Mouse (Mus musculus): ENCODE data around the gene Tfec.

The Tfec gene

GRCm38 (mm10) chr6:16898251-16898862 lies at the start of gene Tfec:
Gene Tfec (minus strand): TSS chr6:16898441.
- no peak for DNase-seq

- DNase-seq, result no peak
Observed at GRCm38 (mm10) chr6:16947837-16948236, 49.6 kb upstream of the Tfec start.

DNA sequence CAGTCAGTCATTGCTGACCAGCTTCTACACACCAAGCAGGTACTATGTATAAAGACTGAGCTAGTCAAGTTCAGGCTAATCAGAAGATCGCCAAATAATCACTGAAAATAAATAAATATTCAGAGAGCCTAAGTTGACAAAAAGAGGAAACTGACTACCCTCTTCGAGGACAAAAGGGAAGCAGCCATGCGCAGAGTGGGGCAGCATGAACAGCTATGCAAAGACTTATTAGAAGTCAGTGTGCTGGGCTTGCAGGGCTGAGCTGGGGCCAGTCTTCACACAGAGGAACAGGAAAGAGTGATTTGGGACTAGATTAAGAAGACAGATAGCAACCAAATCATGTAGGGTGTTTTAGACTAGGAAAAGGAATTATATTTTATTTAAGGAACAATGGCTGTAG lies 45.3 kb upstream of the Tfec start:
- DNase-seq, result no peak

GRCm38 (mm10) chr6:16942433-16942832 lies 44.2 kb upstream of the Tfec start:
- no peak for DNase-seq

DNA sequence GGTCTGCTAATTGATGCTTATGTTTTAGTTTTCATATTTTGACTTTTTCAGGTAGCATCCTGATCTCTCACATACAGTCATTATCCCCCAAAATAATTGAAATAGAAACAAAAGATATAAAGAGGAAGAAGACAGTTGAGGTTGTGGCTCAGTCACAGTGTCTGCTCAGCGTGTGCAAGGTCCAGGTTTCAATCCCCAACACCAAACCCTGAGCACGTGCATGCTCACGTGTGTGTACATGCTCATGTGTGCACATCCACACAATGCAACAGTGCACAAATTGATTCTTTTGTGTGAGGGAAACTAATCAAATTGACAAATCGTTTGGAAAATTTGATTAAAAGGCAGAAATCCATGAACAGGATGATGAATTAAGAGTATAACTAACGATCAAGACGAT lies 32.8 kb upstream of the Tfec start:
- no peak for DNase-seq

- DNase-seq, result no peak
Observed at GRCm38 (mm10) chr6:16920111-16920656, 21.9 kb upstream of the Tfec start.

DNA sequence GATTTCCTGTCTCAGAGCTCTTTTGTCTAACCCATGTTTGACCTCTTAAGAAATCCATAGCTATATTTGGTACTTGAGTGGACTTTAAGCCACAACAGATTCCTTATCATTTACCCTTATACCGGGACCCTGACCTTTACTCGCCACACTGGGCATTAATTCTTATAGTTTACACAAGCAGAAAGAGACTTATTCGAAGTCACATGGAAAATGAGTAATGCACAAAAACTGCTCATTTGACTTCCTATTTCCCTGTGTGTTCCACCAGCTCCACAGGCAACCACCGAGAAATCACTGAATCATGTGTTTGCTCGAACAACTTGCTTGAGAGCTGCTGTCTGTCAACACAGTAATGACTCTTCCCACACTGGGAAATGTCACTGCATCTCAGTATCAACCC lies 6.4 kb downstream of the Tfec start:
- no peak for DNase-seq

DNA sequence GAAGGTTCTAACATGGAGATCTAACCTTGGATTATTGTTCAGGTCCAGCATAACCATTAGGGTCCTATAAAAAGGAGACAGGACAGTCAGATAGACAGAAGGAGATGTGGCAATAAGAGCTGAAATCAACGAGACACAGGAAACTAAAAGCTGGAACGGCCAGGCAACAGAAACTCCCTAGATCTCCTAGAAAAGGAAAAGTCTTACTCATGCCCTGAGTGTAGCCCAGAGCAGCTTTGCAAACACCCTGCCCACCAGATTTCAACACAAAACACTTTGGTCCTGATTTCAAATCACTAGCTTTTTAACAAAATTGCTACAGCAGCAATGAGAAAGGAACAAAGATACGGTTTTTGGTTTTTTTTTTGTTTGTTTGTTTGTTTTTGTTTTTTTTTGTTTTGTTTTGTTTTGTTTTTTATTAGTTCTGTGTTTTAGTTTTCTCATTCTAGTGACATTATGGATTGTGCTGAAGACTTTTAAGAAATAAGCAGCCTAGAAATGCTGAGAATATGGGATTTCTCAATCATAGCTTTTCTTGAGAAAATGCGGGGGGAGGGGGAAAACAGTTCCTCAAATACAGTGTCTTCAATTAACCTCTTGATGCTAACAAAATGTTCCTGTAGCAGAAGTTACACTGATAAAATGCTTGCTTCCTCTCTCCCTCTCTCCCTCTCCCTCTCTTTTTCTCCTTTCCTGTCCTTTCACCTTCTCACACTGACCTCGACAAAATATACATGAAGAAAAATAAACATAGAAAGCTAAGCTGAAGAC lies 14.5 kb downstream of the Tfec start:
- no peak for DNase-seq

DNA sequence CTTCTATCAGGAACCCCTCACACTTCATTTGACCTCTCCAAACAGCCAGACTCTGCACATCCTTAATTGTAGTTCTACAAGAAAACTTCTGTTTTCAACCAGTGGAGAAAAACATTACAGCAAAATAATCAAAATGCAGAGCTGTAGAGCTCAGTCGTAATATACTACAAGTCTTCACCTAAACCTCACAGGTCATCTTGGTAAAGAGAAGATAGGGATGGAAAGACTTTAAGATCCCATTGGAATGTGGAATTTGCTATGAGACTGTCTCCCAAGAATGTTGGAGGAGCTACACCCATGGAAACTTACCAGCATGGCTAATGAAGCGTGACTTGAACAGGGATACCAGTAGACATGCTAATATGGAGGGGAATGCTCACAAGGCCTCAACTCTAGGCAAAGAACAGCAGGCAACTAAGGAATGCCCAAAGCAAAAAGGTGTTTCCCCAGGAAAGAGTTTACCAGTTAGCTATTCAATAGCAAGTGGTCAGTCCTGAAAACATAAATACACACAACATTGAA lies 24.2 kb downstream of the Tfec start:
- no peak for DNase-seq

DNA sequence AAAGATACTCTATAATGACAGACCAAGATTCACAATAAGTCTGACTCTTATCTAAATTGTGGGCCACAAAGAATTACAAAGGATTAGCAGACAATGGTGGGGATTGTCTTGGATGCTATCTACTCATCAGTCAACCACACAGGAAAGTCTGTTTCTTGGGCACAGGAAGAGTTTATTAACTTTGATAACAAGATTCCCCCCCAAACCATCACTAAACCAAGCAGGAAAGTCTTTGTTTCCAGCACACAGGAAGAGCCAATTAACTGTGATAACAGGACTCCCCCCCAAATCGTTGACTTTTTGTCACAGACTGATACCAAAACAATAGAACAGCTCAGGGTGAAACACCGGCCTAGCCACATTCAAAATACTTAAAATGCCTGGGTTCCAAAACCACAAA lies 28.2 kb downstream of the Tfec start:
- DNase-seq, result no peak

- no peak for DNase-seq
Observed at GRCm38 (mm10) chr6:16868314-16868713, 29.9 kb downstream of the Tfec start.

DNA sequence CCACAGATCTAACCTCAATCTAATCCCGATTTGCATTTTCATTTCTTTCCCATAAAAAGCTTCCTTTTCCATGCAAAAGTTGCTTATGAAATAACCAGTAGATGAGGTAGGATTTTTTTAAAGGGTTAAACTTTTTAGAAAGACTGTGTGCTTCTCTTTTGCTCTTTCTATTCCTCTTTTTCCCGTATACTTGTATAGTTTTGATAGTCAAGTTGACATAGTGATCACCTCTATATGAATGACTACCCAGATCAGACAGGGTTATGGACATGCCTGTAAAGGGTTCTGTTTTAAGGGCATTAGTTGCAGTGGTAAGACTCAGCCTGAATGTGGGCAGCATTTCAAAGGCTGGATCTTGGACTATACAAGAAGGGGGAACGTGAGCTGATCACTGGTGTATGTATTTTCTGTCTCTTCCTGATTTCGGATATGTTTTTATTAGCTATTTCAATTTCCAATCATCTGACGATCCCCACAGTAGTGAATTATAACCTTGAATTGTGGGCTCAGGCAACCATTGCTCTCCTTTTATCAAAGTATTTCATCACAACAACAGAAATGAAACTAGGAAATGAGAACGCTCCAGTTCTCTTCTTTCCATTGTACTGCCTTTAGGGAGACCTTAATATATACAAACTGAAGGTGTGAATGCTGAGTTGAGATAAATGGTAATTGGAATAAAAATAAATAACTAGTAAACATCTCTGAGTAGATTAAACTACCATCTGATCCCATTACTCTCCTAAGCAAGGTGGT lies 35.3 kb downstream of the Tfec start:
- no peak for DNase-seq

- DNase-seq, result no peak
Observed at GRCm38 (mm10) chr6:16862050-16862449, 36.2 kb downstream of the Tfec start.

- DNase-seq, result no peak
Observed at GRCm38 (mm10) chr6:16855879-16856545, 42.2 kb downstream of the Tfec start.

DNA sequence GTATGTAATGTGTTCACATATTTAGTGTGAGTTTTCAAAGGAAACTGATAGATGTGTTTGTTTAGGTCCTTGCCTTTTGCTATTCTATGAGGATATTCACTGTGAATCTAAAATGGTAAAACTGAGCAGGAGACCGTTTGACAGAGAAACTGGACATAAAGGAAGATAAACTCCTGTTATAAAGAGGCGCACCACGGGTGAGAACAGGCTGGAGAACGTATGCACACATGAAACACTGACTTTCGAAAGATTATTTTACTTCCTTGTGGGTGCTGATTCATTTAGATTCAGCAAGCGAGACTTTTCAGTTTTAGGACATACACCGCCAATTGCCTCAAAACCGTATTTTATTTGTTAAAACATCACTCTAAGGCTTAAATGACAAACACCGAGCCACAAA lies 43.3 kb downstream of the Tfec start:
- no peak for DNase-seq

DNA sequence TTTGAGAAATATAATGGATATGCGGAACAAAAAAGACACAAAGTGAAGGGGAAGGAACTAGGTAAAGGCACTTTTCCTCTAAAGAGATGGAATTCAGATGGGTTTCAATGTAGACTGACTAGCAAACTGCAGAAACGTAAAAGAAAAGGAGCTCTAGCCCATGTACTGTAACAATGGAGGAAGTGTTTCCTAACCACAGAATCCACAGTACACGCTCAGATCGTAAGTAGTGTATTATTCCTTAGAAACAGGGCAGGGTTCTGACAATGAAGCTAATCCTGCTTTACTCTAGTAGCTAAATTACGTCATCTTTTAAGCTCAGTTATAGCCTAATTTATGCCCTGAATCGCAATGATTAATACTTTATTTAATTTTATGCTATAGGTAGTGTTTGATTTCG lies 51.7 kb downstream of the Tfec start:
- no peak for DNase-seq

DNA sequence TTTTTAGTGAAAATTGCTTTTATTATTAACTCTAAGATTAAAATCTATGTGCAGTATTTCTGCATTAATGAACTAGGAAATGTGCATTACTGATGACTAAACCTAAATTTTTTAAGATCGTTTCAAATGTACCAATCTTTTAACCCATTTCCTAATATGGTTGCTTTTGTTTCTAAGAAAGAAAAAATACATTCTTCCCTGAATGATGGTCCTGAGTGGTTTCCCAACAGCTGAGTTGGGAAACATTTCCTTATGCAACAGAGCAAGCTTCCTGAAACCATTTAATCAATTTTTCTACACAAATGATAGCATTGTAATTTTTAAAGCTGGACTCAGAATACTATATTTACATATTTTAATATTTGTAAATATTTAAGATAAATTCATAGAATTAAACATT lies 62.6 kb downstream of the Tfec start:
- no peak for DNase-seq

DNA sequence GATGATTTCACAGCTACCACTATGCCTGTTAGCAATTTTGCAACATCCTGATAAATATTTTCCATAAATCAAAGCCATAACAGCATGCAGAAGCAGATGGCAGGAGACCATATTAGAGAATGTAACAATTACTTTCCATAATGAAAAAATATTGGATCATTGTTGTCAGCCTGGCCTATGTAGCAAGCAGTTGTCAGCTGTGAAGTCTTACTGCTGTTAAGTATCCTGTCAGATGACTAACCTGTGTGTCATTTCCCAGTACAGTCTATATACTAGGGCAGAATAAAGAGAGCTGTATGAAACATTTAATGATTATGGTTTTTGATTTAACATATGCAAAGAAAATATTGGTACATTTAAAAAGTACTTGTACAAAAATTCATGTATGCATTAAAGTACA lies 69.9 kb downstream of the Tfec start:
- no peak for DNase-seq

GRCm38 (mm10) chr6:16821985-16822384 lies 76.3 kb downstream of the Tfec start:
- DNase-seq, result no peak

DNA sequence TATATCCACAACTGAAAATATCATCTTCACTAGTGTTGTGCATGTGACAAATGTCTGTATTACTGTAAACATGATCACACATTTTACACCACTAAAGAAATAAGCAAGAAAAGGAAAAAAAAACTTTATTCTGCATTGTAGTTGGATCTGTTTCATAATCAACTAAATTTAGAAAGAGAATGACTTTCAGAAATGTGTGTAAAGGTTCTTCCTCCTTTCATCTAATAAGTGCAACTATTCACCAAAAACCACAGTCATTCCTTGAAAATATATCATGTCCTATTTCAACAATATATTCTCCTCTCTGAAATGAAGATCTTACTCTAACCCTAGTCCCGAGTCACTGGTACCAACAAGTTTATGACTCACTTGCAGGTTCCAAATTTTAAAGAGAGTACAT lies 91.9 kb downstream of the Tfec start:
- no peak for DNase-seq

- DNase-seq, result no peak
Observed at GRCm38 (mm10) chr6:16797669-16798068, 100.6 kb downstream of the Tfec start.

DNA sequence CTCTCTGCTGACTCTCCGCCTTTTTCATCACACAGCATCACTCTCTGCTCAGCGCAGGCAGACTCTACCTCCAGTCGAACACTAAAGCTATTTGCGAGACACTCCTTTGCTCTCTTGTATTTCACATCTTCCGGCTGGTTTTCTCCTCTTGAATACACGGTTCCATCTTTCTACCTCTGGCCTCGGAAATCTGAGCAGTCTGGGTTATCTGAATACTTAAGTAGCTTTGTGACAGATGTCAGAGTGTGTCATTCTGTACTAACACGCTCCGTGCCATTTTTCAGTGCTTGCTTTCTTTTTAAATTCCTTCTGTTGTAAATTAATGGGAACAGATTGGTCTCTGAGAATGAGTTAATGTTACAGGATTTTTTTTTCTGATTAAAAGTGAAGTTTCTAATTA lies 101.3 kb downstream of the Tfec start:
- no peak for DNase-seq

- no peak for DNase-seq
Observed at GRCm38 (mm10) chr6:16794036-16794435, 104.2 kb downstream of the Tfec start.

Measured in thymus, postnatal 14 days (tissue).